20 mouse cellular contexts compared by ENCODE assay signal in genomic region chr5:105932392-105932791, GRCm38 (mm10). TPM values are rescaled to one million over a fixed set of nuclear protein-coding genes. Genes with fewer than 3 reads are reported as not detected.
DNase-seq lines count a peak whose midpoint lies in the region; ATAC-seq and TF ChIP-seq lines count a peak whose summit lies in the region.
"Had no signal": no experiment of that assay in that cellular context is flagged by ENCODE, and none has a peak within 500 bp of the region (broad histone marks: within the 10 kb centered on the region; RNA-seq: fewer than 3 reads in every experiment).

No protein-coding gene starts in this region.

- no peak for TF ChIP-seq EP300 in lung, postnatal 0 days (IDR thresholded peaks at IDR 0.05)

- no peak overlapping the region for H3K9ac ChIP-seq in heart, embryonic 11.5 days (ENCODE audit: low read depth, low read length)
- no peak overlapping the region for H3K9ac ChIP-seq in heart, embryonic 12.5 days
- no peak overlapping the region for H3K9ac ChIP-seq in lung, embryonic 14.5 days
- no peak overlapping the region for H3K9ac ChIP-seq in lung, postnatal 0 days (replicated peaks; ENCODE audit: low read depth)
- H3K9ac ChIP-seq in neural tube, embryonic 14.5 days (replicated peaks; ENCODE audit: low read depth, low read length) = no peak overlapping the region

- no peak overlapping the region for H3K4me2 ChIP-seq in heart, embryonic 11.5 days
- H3K4me2 ChIP-seq in heart, embryonic 12.5 days = no peak overlapping the region
- H3K4me2 ChIP-seq in lung, embryonic 14.5 days = no peak overlapping the region
- no peak overlapping the region for H3K4me2 ChIP-seq in lung, postnatal 0 days (replicated peaks; ENCODE audit: low read depth, low read length)
- H3K4me2 ChIP-seq in neural tube, embryonic 14.5 days (ENCODE audit: low read depth, low read length) = no peak overlapping the region
- H3K4me2 ChIP-seq: liver, embryonic 11.5 days had no signal

- no peak for DNase-seq in lung, embryonic 14.5 days
- DNase-seq in lung, postnatal 0 days (ENCODE audit: low spot score) = no peak
- no peak for DNase-seq in neural tube, embryonic 10.5 days (ENCODE audit: extremely low spot score, low spot score)
- DNase-seq in thymus, adult 18-20 months = no peak
- DNase-seq: cerebellum, adult 18-20 months; cerebellum, postnatal 36 days; gastrocnemius, postnatal 36 days; heart, postnatal 10 days; kidney, adult 9 months; kidney, postnatal 25 days; lung, adult 18-20 months; right cerebral cortex, postnatal 25 days; thymus, adult 2 months had no signal

- no peak overlapping the region for H3K27ac ChIP-seq in heart, embryonic 11.5 days (ENCODE audit: low read depth, low read length)
- no peak overlapping the region for H3K27ac ChIP-seq in heart, embryonic 12.5 days (ENCODE audit: poor library complexity, severe bottlenecking)
- no peak overlapping the region for H3K27ac ChIP-seq in lung, embryonic 14.5 days (ENCODE audit: low read depth)
- no peak overlapping the region for H3K27ac ChIP-seq in lung, postnatal 0 days (ENCODE audit: low read length)
- no peak overlapping the region for H3K27ac ChIP-seq in neural tube, embryonic 14.5 days (ENCODE audit: low read depth, low read length)
- H3K27ac ChIP-seq: macrophage had no signal

- no peak for TF ChIP-seq CTCF in lung, embryonic 14.5 days (IDR thresholded peaks at IDR 0.05; ENCODE audit: low read depth)
- no peak for TF ChIP-seq CTCF in lung, postnatal 0 days (IDR thresholded peaks at IDR 0.05)

- ATAC-seq in heart, embryonic 11.5 days (replicated peaks; ENCODE audit: insufficient number of reproducible peaks, low FRiP score, low TSS enrichment) = peak; percentile 49; the same call in 1 of the 2 replicates
- ATAC-seq in heart, embryonic 12.5 days (ENCODE audit: insufficient number of reproducible peaks, low FRiP score) = no peak
- 0 out of 2 replicates have a peak, but pooled peaks have one; percentile 14 for ATAC-seq in lung, embryonic 14.5 days (ENCODE audit: insufficient read depth)
- no peak for ATAC-seq in lung, postnatal 0 days
- ATAC-seq in neural tube, embryonic 14.5 days (ENCODE audit: low read depth) = peak; percentile 34; the same call in 1 of the 2 replicates
- ATAC-seq: forebrain, embryonic 14.5 days had no signal

- no peaks in the 10 kb centered on the region; the same call in 1 of the 2 replicates for H3K9me3 ChIP-seq in heart, embryonic 11.5 days (replicated peaks; ENCODE audit: control insufficient read depth, low read length)
- H3K9me3 ChIP-seq in heart, embryonic 12.5 days (replicated peaks) = peaks cover 11% of the 10 kb centered on the region
- no peaks in the 10 kb centered on the region for H3K9me3 ChIP-seq in lung, embryonic 14.5 days (ENCODE audit: low read depth, low read length)
- no peaks in the 10 kb centered on the region for H3K9me3 ChIP-seq in lung, postnatal 0 days (ENCODE audit: low read length)
- H3K9me3 ChIP-seq in neural tube, embryonic 14.5 days (ENCODE audit: control insufficient read depth, low read length) = no peaks in the 10 kb centered on the region

- H3K27me3 ChIP-seq in heart, embryonic 11.5 days (ENCODE audit: control insufficient read depth, insufficient read depth, low read length) = no peaks in the 10 kb centered on the region
- no peaks in the 10 kb centered on the region for H3K27me3 ChIP-seq in heart, embryonic 12.5 days (replicated peaks)
- H3K27me3 ChIP-seq in lung, embryonic 14.5 days (ENCODE audit: insufficient read depth, low read length) = no peaks in the 10 kb centered on the region
- H3K27me3 ChIP-seq in lung, postnatal 0 days (replicated peaks; ENCODE audit: insufficient read depth, low read length) = no peaks in the 10 kb centered on the region
- H3K27me3 ChIP-seq in neural tube, embryonic 14.5 days (ENCODE audit: control insufficient read depth, insufficient read depth, low read length) = no peaks in the 10 kb centered on the region

- 97% methylated on average over 1 of the region's 1 CpGs for WGBS in heart, embryonic 11.5 days (ENCODE audit: insufficient replicate concordance)
- WGBS in heart, embryonic 12.5 days = 96% methylated on average over 1 of the region's 1 CpGs
- 100% methylated on average over 1 of the region's 1 CpGs for WGBS in lung, embryonic 14.5 days
- WGBS in lung, postnatal 0 days = 100% methylated on average over 1 of the region's 1 CpGs
- WGBS in neural tube, embryonic 14.5 days = 100% methylated on average over 1 of the region's 1 CpGs

- H3K4me1 ChIP-seq in heart, embryonic 11.5 days (ENCODE audit: control insufficient read depth, insufficient read depth, low read length) = no peaks in the 10 kb centered on the region
- H3K4me1 ChIP-seq in heart, embryonic 12.5 days (replicated peaks) = no peaks in the 10 kb centered on the region
- H3K4me1 ChIP-seq in lung, embryonic 14.5 days (ENCODE audit: insufficient read depth) = no peaks in the 10 kb centered on the region
- H3K4me1 ChIP-seq in lung, postnatal 0 days (ENCODE audit: insufficient read depth, low read depth, low read length) = no peaks in the 10 kb centered on the region
- no peaks in the 10 kb centered on the region for H3K4me1 ChIP-seq in neural tube, embryonic 14.5 days (ENCODE audit: control insufficient read depth, insufficient read depth, low read length)

- peaks cover 5% of the 10 kb centered on the region; the same call in 1 of the 2 replicates for H3K36me3 ChIP-seq in heart, embryonic 11.5 days (ENCODE audit: control insufficient read depth, insufficient read depth, low read length)
- peaks cover 19% of the 10 kb centered on the region for H3K36me3 ChIP-seq in heart, embryonic 12.5 days
- no peaks in the 10 kb centered on the region for H3K36me3 ChIP-seq in lung, embryonic 14.5 days (ENCODE audit: insufficient read depth)
- no peaks in the 10 kb centered on the region for H3K36me3 ChIP-seq in lung, postnatal 0 days (ENCODE audit: insufficient read depth, low read length)
- no peaks in the 10 kb centered on the region for H3K36me3 ChIP-seq in neural tube, embryonic 14.5 days (ENCODE audit: control insufficient read depth, insufficient read depth, low read length)

- H3K4me3 ChIP-seq in heart, embryonic 11.5 days (ENCODE audit: low read depth, low read length) = no peak overlapping the region
- no peak overlapping the region for H3K4me3 ChIP-seq in heart, embryonic 12.5 days
- H3K4me3 ChIP-seq in lung, embryonic 14.5 days (ENCODE audit: low read depth, low read length) = no peak overlapping the region
- no peak overlapping the region for H3K4me3 ChIP-seq in lung, postnatal 0 days (ENCODE audit: low read depth, low read length)
- H3K4me3 ChIP-seq in neural tube, embryonic 14.5 days (ENCODE audit: low read depth, low read length) = no peak overlapping the region
- H3K4me3 ChIP-seq: erythroblast, embryonic 14.5 days had no signal

RNA-seq across cellular contexts. Expression of gene Zfp326, which starts 56.0 kb away (rescaled TPM):
- polyA plus RNA-seq in heart, embryonic 11.5 days (2014; fragmentation: Nextera tagmentation; extraction: Ambion mirVana) = 16.9 and 32.0 TPM in 2 replicates
- 35.6 and 36.7 TPM in 2 replicates for polyA plus RNA-seq in heart, embryonic 12.5 days (2016; fragmentation: Nextera tagmentation; extraction: Ambion mirVana)
- 43.4 and 45.8 TPM in 2 replicates for polyA plus RNA-seq in lung, embryonic 14.5 days (2014; fragmentation: Nextera tagmentation; extraction: Ambion mirVana)
- 28.5 and 31.1 TPM in 2 replicates for polyA plus RNA-seq in lung, postnatal 0 days (2015; fragmentation: Nextera tagmentation; extraction: Ambion mirVana)
- 48.0 and 51.7 TPM in 2 replicates for polyA plus RNA-seq in neural tube, embryonic 14.5 days (2014; fragmentation: Nextera tagmentation; extraction: Ambion mirVana)

Comparison
In these comparisons a context has a peak if more than half of its experiments do, and no peak if none do; other contexts are left out.
1. ATAC-seq: peak in heart, embryonic 11.5 days (single experiment), lung, embryonic 14.5 days (single experiment) and neural tube, embryonic 14.5 days (single experiment); none in heart, embryonic 12.5 days (single experiment) and lung, postnatal 0 days (single experiment).